Mouse (Mus musculus) testis, postnatal 10 days (tissue): Measurements from ENCODE around the gene Tbpl1.
A peak's percentile ranks its signal among the peaks of the same experiment; 100 is the strongest.

Experiments
- DNase-seq: peaks from one replicate; pipeline ENCODE4 v3.0.0; 2021; ENCODE audit warnings: low spot score

Gene Tbpl1

GRCm38 (mm10) chr10:22731272-22732093 lies at the start of gene Tbpl1:
Tbpl1 (minus strand) TSS chr10:22731938.
- peak; percentile 90 for DNase-seq

DNA sequence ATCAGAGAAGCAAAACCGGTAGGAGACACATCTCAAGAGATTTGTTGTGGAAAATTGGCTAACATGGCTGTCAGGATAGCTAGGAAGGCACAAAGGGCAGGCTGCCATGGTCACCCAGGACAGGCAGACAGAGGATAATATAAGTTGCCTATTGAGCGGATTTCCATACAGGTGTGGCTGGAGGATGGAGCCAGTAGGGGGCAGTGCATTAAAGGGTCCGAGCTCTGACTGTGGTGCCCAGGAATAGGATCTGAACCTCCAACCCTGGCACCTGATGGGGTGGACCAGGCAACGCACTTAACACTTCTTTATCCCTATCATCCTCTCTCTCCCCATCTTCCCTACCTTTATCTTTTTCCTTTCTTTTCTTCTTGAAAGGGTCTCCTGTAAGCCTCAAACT lies 49.7 kb upstream of the Tbpl1 start:
- DNase-seq: peak; percentile 56

DNA sequence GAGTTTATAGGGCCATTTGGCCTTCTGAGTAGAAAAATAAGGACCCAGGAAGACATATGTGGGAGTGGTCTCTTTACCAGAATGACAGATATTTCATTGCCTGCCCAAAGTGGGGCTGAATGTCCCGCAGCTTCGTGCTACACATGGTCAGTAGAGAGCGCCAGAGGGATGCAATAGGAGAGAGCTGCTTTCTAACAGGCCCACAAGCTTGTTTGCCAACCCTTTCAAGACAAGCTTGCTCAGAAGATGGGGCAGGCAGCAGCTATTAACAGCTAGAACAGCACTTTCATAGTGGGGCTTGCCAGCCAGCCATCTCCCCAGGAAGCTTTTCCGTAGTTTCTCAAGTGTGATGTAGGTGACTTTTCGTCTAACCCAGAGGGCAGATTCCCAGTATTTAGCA lies 46.2 kb upstream of the Tbpl1 start:
- peak; percentile 71 for DNase-seq

- peak; percentile 69 for DNase-seq
Measured at GRCm38 (mm10) chr10:22776007-22776698, 44.4 kb upstream of the Tbpl1 start.

DNA sequence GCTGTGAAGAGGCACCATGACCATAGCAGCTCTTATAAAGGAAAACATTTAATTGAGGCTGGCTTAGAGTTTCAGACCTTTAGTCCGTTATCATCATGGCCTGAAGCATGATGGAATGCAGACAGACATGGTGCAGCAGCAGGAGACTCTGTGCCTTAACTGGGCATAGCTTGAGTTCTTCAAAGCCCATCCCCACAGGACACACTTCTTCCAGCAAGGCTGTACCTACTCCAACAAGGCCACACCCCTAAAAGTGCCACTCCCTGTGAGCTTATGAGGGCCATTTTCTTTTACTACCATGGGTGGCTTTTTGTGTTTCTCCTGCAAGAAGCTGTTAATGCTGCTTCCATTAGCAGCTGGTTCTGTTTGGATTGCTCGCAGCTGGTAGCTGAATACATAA lies 43.7 kb upstream of the Tbpl1 start:
- DNase-seq: no peak

GRCm38 (mm10) chr10:22774626-22775025 lies 42.9 kb upstream of the Tbpl1 start:
- DNase-seq: no peak

- DNase-seq: no peak
Measured at GRCm38 (mm10) chr10:22754240-22754639, 22.5 kb upstream of the Tbpl1 start.

DNA sequence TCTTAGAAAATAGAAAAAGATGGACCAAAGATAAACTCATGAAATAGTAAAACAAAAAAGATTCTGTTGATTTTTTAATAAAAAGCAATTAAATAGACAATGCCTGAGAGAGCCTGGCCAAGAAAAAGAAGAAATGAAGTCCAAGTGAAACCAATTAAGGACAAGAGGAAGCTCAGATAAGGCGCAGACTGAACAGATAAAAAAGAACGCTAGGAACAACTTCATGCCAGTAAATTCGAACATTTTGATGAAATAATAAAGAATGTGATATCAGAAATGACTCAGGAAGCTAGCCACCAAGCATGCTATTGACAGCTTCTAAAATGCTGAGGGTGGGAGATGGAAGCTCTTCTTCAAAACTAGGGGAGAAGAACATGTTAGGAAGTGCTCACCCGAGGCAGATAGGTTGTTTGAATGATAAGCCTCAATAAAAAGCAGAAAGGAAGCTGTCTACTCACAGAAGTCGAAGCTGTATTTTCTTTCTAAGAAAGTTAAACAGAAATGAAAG lies 19.5 kb upstream of the Tbpl1 start:
- no peak for DNase-seq

- DNase-seq: no peak
Measured at GRCm38 (mm10) chr10:22746334-22747322, 14.9 kb upstream of the Tbpl1 start.

DNA sequence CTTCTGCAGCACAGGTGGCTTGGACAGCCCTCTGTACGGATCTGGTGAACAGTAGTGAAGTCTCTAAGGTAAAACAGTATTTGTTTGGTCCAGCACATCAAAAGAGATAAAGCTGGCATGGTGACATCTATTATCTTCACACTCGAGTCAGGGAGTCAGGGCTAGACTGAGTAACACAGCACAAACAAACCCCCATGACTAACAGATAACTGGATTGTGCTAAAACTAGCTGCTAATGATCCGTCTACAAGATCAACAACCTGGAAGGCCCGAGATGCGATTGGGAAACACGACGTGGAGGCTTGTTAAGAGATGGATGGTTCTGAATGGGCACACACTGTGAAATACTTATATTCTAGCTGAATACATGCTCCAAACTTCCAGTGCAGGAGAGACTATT lies 14.2 kb upstream of the Tbpl1 start:
- DNase-seq: no peak

DNA sequence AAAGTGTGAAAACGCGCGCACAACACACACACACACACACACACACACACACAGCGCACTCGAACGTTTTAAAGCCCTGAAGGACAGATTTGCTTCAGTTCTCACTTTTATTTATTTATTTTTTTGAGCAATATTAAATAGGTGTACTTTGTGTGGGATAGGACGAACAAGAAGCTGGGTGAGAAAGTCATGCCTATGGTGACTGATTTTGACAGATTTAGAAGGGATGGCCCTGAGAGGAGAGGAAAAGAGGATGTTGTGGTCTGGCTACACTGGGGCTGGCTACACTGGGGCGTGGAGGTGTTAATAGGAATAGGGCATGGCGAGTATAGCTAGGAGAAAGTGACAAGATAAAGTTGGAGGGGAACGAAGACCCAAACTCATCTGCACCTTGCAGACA lies 443 bp upstream of the Tbpl1 start:
- DNase-seq: no peak

DNA sequence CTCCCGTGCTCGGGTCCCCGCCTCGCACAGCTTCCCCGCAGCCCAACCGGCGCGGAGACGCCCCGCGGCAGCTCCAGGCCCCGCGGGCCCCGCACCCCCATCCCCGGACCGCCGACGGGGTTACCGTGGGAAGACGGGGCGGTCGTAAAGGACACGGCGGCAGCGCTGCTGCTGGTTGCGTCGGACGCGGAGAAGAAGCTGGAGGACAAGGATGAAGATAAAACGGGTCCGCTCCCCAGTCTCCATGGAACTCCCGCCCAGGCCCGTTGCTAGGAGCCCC lies 806 bp downstream of the Tbpl1 start:
- DNase-seq: no peak

- DNase-seq: no peak
Measured at GRCm38 (mm10) chr10:22730266-22730991, 1.3 kb downstream of the Tbpl1 start.

DNA sequence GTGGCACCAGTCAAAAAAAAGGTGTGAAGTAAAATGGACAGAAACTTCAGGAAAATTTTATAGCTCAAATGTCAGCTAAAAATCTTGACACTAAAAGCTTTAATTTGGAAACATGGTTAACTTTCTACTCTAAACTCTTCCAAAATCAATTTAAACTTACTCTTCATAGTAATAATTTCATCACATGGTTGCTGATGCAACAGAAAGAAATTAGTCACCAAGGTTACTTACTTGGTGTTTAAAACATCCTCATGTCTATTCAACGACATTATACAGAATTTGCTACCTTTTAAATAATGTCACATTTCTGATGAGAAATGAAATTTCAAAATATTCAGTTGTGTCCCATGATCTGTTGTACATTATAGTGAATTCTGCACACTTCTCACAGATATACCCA lies 3.5 kb downstream of the Tbpl1 start:
- DNase-seq: no peak

DNA sequence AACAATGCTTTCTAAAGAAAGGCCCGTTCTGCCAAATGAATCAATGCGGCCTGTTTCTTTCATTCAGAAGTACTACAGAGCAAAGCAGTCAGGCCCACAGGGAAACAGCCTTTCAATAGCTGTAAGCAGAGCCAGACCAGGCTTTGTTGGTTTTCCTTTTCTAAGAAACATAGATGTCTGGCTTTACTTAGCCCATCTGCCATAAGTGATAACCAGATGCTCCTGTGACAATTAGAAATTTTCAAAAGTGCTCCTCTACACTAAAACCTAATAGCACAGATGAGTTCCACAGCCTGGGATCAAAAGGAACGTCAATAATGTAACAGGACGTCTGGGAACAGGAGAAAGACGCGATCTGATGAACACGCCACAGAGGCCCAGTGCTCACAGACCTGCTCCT lies 5.4 kb downstream of the Tbpl1 start:
- no peak for DNase-seq

- no peak for DNase-seq
Measured at GRCm38 (mm10) chr10:22725166-22725565, 6.6 kb downstream of the Tbpl1 start.

- peak; percentile 27 for DNase-seq
Measured at GRCm38 (mm10) chr10:22720781-22721529, 10.8 kb downstream of the Tbpl1 start.

GRCm38 (mm10) chr10:22718475-22718874 lies 13.3 kb downstream of the Tbpl1 start:
- peak; percentile 31 for DNase-seq

- peak; percentile 66 for DNase-seq
Measured at GRCm38 (mm10) chr10:22714520-22714919, 17.2 kb downstream of the Tbpl1 start.

GRCm38 (mm10) chr10:22712955-22713354 lies 18.8 kb downstream of the Tbpl1 start:
- DNase-seq: no peak
